Mouse (Mus musculus): Measurements from ENCODE around the gene Ykt6.
"Not testable (repeated sequence)": the region's sequence is repeated elsewhere in the genome, so short reads cannot be mapped to it uniquely, and the experiment has no call there.

DNA sequence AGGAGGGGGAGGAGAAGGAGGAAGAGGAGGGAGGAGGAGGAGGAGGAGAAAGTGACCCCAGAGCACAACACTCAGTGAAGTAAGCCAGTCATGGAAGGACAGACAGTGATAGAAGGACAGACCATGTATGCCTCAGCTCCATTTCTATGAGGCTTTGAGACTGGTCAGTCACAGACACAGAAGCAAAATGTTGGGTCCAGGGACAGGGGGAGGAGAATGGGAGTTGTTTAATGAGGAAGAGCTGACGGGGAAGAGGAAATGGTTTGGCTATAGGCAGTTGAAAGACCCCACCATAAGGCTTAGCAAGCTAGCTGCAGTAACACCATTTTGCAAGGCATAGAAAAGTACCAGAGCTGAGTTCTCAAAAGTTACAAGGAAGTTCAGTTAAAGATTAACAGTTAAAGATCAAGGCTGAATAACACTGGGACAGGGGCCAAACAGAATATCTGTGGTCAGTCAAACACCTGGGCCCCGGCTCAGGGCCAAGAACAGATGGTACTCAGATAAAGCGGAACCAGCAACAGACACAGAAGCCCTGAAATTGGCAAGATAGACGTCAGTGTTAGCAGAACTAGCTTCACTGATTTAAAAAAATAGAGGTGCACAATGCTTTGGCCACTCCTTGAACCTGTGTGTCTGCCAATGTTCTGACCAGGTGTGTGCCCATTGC, 50.0 kb downstream of the Ykt6 start:
- TF ChIP-seq GATA1, TAL1 (IDR thresholded peaks at IDR 0.05; ENCODE audit: low read length): not testable (repeated sequence)
